Mouse (Mus musculus) cerebellum, postnatal 14 days (tissue): ENCODE results near the gene Mras.

Experiments used
- DNase-seq, 2 experiments: peaks; one replicate each; pipeline ENCODE4 v3.0.0; 2021; ENCODE audit warnings: mixed read lengths in 2 of 2

The Mras gene

GRCm38 (mm10) chr9:99354796-99355195, 82.4 kb downstream of the Mras start:
- no peak for DNase-seq

- no peak for DNase-seq
Measured at GRCm38 (mm10) chr9:99353390-99353789, 83.8 kb downstream of the Mras start.

GRCm38 (mm10) chr9:99352964-99353363, 84.2 kb downstream of the Mras start:
- DNase-seq: no peak

GRCm38 (mm10) chr9:99345351-99345792, 91.8 kb downstream of the Mras start:
- DNase-seq: peak; percentile 43 to 63

GRCm38 (mm10) chr9:99341600-99341999, 95.6 kb downstream of the Mras start:
- no peak for DNase-seq

GRCm38 (mm10) chr9:99340126-99340525, 97.1 kb downstream of the Mras start:
- no peak for DNase-seq

- DNase-seq: no peak
Measured at GRCm38 (mm10) chr9:99339182-99339581, 98.0 kb downstream of the Mras start.

GRCm38 (mm10) chr9:99338293-99338692, 98.9 kb downstream of the Mras start:
- DNase-seq: no peak

GRCm38 (mm10) chr9:99336538-99336937, 100.6 kb downstream of the Mras start:
- no peak for DNase-seq
